Mouse (Mus musculus) C2C12 (cell line): ENCODE results near the gene Gucd1.

Source experiments
- CEBPB ChIP-seq: IDR thresholded peaks from one replicate; pipeline ENCODE4 v1.6.1; 2011; ENCODE audit warnings: low read depth, mild to moderate bottlenecking, control low read depth, moderate library complexity
- CTCF ChIP-seq: IDR thresholded peaks from one replicate; pipeline ENCODE4 v1.5.1; 2011; ENCODE audit not compliant: control insufficient read depth, insufficient read depth, insufficient read length
- FOSL1 ChIP-seq: IDR thresholded peaks from one replicate; pipeline ENCODE4 v1.8.0; 2011; ENCODE audit warnings: mild to moderate bottlenecking, low read length; ENCODE audit not compliant: poor library complexity, insufficient read depth, severe bottlenecking
- MAX ChIP-seq: IDR thresholded peaks from one replicate; pipeline ENCODE4 v1.6.1; 2011; ENCODE audit warnings: mild to moderate bottlenecking, control low read depth
- MYOD1 ChIP-seq: IDR thresholded peaks from one replicate; pipeline ENCODE4 v1.6.1; 2011; ENCODE audit warnings: low read depth; ENCODE audit not compliant: control insufficient read depth, insufficient read length
- MYOG ChIP-seq: IDR thresholded peaks from one replicate; pipeline ENCODE4 v1.6.1; 2011; ENCODE audit not compliant: control insufficient read depth, insufficient read length; ENCODE audit errors: extremely low read depth
- USF1 ChIP-seq: IDR thresholded peaks from one replicate; pipeline ENCODE4 v1.6.1; 2011; ENCODE audit warnings: low read depth, mild to moderate bottlenecking, control low read depth, moderate library complexity

- no peak for TF ChIP-seq CTCF
- TF ChIP-seq USF1, result no peak
- no peak for TF ChIP-seq MYOD1
- TF ChIP-seq MYOG, result no peak
- no peak for TF ChIP-seq MAX
- no peak for TF ChIP-seq CEBPB
- TF ChIP-seq FOSL1, result no peak
Measured at GRCm38 (mm10) chr10:75406755-75407154, 111.0 kb downstream of the Gucd1 start.
